Mouse (Mus musculus) liver, adult 2 months (tissue): ENCODE results near the gene Etfrf1. TPM values are rescaled to one million over a fixed set of nuclear protein-coding genes. Genes with fewer than 3 reads are reported as not detected.

Experiments
- DNase-seq: peaks from one replicate; pipeline ENCODE4 v3.0.0-alpha.2; 2011; ENCODE audit warnings: low read depth, low spot score; ENCODE audit errors: extremely low read depth
- H3K27ac ChIP-seq: fragments of 200-500 bp; replicated peaks from 2 replicates; pipeline ENCODE4 v1.5.1; 2012; ENCODE audit warnings: low read depth, mild to moderate bottlenecking, control low read depth, inconsistent platforms, low read length; ENCODE audit not compliant: insufficient read depth
- H3K27me3 ChIP-seq: fragments of 200-500 bp; 2 replicates; pipeline ENCODE4 v1.6.1; 2012; ENCODE audit warnings: mild to moderate bottlenecking, moderate library complexity, low read length, inconsistent platforms; ENCODE audit not compliant: control insufficient read depth, insufficient read depth
- H3K36me3 ChIP-seq: fragments of 200-500 bp; 2 replicates; pipeline ENCODE4 v1.6.1; 2012; ENCODE audit warnings: low read length, inconsistent platforms; ENCODE audit not compliant: control insufficient read depth, insufficient read depth
- H3K4me1 ChIP-seq: fragments of 200-500 bp; 2 replicates; pipeline ENCODE4 v1.6.1; 2011; ENCODE audit warnings: low read length; ENCODE audit not compliant: control insufficient read depth, insufficient read depth
- H3K4me3 ChIP-seq: fragments of 200-500 bp; 2 replicates; pipeline ENCODE4 v1.5.1; 2011; ENCODE audit warnings: low read depth, mild to moderate bottlenecking, control low read depth, low read length, moderate library complexity; ENCODE audit not compliant: insufficient read depth
- H3K79me2 ChIP-seq: fragments of 200-500 bp; 2 replicates; pipeline ENCODE4 v1.6.1; 2012; ENCODE audit warnings: inconsistent platforms, mild to moderate bottlenecking, low read length, moderate library complexity; ENCODE audit not compliant: control insufficient read depth, insufficient read depth
- H3K9ac ChIP-seq: fragments of 200-500 bp; 2 replicates; pipeline ENCODE4 v1.6.1; 2012; ENCODE audit warnings: low read depth, mild to moderate bottlenecking, control low read depth, inconsistent platforms, low read length
- CTCF ChIP-seq: fragments of 200-500 bp; IDR thresholded peaks from 2 replicates; pipeline ENCODE4 v1.5.1; 2011; ENCODE audit warnings: low read depth, low read length, control low read depth
- POLR2A ChIP-seq: fragments of 200-500 bp; IDR thresholded peaks from 2 replicates; pipeline ENCODE4 v1.6.1; 2011; ENCODE audit warnings: low read length, control low read depth; ENCODE audit not compliant: insufficient read depth; ENCODE audit errors: extremely low read depth
- WGBS: fragments of 180-500 bp; shearing (Covaris S2); methylation state at CpG from one replicate; pipeline ENCODE4 v1.1.7; 2018; 5-methylcytosine and 5-hydroxymethylcytosine counted together
- polyA plus RNA-seq: library from polyadenylated mRNA; depleted of rRNA; stranded (reverse); fragments of >200 nt; gene quantifications from 2 replicates; pipeline ENCODE4 v1.2.3, GENCODE M21; 2012
- total RNA-seq: library from RNA; depleted of rRNA; stranded (reverse); fragments of >200 nt; gene quantifications from 2 replicates; pipeline ENCODE4 v1.2.3, GENCODE M21; 2014

Gene Etfrf1
- total and polyA plus RNA-seq, 2 experiments, result 18.0 to 61.1 TPM

- DNase-seq, result peak; percentile 27
- H3K4me3 ChIP-seq, result peak overlapping the region; percentile 77
- peaks cover 9% of the 10 kb centered on the region; the same call in 1 of the 2 replicates for H3K79me2 ChIP-seq
- no peaks in the 10 kb centered on the region for H3K27me3 ChIP-seq
- TF ChIP-seq CTCF, result no peak
- TF ChIP-seq POLR2A, result 0 out of 2 replicates have a peak, but pooled peaks have one; percentile 3
- peak overlapping the region; percentile 99 for H3K9ac ChIP-seq
- 7% methylated on average over 116 of the region's 124 CpGs for WGBS
- H3K4me1 ChIP-seq, result peaks cover 10% of the 10 kb centered on the region
- H3K36me3 ChIP-seq, result no peaks in the 10 kb centered on the region
- H3K27ac ChIP-seq, result peak overlapping the region; percentile 53
These were observed 38.6 kb downstream of the Etfrf1 start for GRCm38 (mm10) chr6:145249291-145250184.

DNA sequence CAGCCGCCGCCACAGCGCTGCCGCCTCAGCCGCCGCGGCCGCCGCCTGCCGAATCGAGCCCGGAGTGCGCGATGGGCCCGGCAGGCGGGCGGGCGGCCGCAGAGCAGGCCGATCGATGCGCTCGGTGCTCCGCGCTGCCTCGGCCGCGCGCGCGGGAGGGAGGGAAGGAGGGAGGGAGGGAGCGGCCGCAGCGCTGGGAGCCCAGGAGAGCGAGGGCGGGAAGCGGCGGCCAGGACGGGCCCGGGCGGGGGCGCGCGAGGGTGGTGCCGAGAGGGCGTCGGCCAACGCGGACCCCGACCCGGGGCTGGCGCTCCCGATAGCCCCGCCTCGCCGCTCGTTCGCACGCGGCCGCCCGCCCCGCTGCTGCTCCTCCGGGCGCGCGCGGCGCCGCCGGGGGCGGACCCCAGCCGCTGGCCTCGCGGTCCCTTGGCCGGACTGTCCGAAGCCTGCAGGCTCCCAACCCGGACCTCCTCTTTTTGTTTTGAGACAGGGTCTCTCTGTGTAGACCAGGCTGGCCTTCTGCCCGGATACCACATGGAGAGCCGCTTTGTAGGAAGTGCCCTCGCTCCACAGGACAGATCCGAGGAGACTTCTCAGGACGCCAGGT, 39.4 kb downstream of the Etfrf1 start, which contains the start of gene Kras:
Gene Kras, minus strand, starts transcription at position 55 of the 607 bp plus-strand sequence.
- Histone ChIP-seq H3K9ac (peak within 1 kb of the TSS; percentile 99), H3K36me3 (no peaks in the 10 kb centered on the region), H3K27ac (peak within 1 kb of the TSS; percentile 53), H3K4me1 (peaks cover 10% of the 10 kb centered on the region), H3K4me3 (peak within 1 kb of the TSS; percentile 77), H3K27me3 (no peaks in the 10 kb centered on the region), H3K79me2 (peaks cover 6% of the 10 kb centered on the region; the same call in 1 of the 2 replicates)
- TF ChIP-seq POLR2A (no peak), CTCF (no peak)
- WGBS, result 1% methylated on average over 72 of the region's 83 CpGs
- peak; percentile 65 for DNase-seq

DNA sequence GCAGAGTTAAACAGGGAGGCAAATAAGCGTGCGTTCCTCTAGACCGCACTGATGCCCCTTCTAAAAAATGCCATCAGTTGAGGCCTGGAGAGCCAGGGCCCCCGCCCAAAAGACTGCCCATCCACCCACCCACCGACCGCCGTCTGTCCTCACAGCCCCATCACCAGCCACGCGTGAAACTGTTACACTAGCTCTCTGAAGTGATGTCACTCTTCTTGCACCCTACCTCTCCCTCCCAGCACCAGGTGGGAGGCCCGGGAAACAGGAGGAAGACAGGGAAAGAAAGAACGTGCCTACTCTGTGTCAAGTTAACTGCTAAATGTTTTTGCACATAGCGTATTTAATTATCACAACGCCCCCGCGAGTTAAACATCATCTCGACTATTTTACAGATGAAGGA, 39.9 kb downstream of the Etfrf1 start:
- no peak for TF ChIP-seq POLR2A
- TF ChIP-seq CTCF, result no peak
- WGBS, result 33% methylated on average over 16 of the region's 16 CpGs
- H3K27me3 ChIP-seq, result no peaks in the 10 kb centered on the region
- peak overlapping the region; percentile 77 for H3K4me3 ChIP-seq
- no peak for DNase-seq
- peaks cover 6% of the 10 kb centered on the region; the same call in 1 of the 2 replicates for H3K79me2 ChIP-seq
- H3K27ac ChIP-seq, result peak overlapping the region; percentile 7; the same call in 1 of the 2 replicates
- H3K36me3 ChIP-seq, result no peaks in the 10 kb centered on the region
- H3K9ac ChIP-seq, result peak overlapping the region; percentile 99
- H3K4me1 ChIP-seq, result peaks cover 10% of the 10 kb centered on the region

- H3K36me3 ChIP-seq, result no peaks in the 10 kb centered on the region
- TF ChIP-seq CTCF, result no peak
- no peak for TF ChIP-seq POLR2A
- WGBS, result 61% methylated on average over 13 of the region's 13 CpGs
- no peak overlapping the region for H3K27ac ChIP-seq
- no peak overlapping the region for H3K9ac ChIP-seq
- no peaks in the 10 kb centered on the region for H3K27me3 ChIP-seq
- no peaks in the 10 kb centered on the region for H3K4me1 ChIP-seq
- no peak for DNase-seq
- no peak overlapping the region for H3K4me3 ChIP-seq
- H3K79me2 ChIP-seq, result no peaks in the 10 kb centered on the region
These were observed 45.2 kb downstream of the Etfrf1 start for GRCm38 (mm10) chr6:145255952-145256700.

GRCm38 (mm10) chr6:145256701-145257073, 45.8 kb downstream of the Etfrf1 start:
- Histone ChIP-seq H3K27me3 (no peaks in the 10 kb centered on the region), H3K4me3 (no peak overlapping the region), H3K4me1 (no peaks in the 10 kb centered on the region), H3K27ac (no peak overlapping the region), H3K9ac (no peak overlapping the region), H3K36me3 (no peaks in the 10 kb centered on the region), H3K79me2 (no peaks in the 10 kb centered on the region)
- TF ChIP-seq CTCF (no peak), POLR2A (no peak)
- 62% methylated on average over 2 of the region's 2 CpGs for WGBS
- DNase-seq, result no peak
